Mouse (Mus musculus) stomach, embryonic 15.5 days (tissue): Measurements from ENCODE around the gene Rbpj. TPM values are rescaled to one million over a fixed set of nuclear protein-coding genes. Genes with fewer than 3 reads are reported as not detected.

ENCODE experiments used
- ATAC-seq: fragments of 200-750 bp; cut with Nextera tagmentation; 2 replicates; pipeline ENCODE4 v1.8.0; 2017; ENCODE audit warnings: low read depth, moderate number of reproducible peaks, moderate TSS enrichment; ENCODE audit not compliant: insufficient read depth, low FRiP score
- H3K27ac ChIP-seq: fragments of 300-500 bp; sonication (generic); 2 replicates; pipeline ENCODE4 v1.5.1; 2015; ENCODE audit warnings: mild to moderate bottlenecking, inconsistent platforms
- H3K27me3 ChIP-seq: fragments of 300-500 bp; sonication (generic); replicated peaks from 2 replicates; pipeline ENCODE4 v1.6.1; 2015; ENCODE audit warnings: inconsistent platforms
- H3K36me3 ChIP-seq: fragments of 300-500 bp; sonication (generic); 2 replicates; pipeline ENCODE4 v1.6.1; 2015; ENCODE audit warnings: inconsistent platforms
- H3K4me1 ChIP-seq: fragments of 300-500 bp; sonication (generic); 2 replicates; pipeline ENCODE4 v1.6.1; 2015; ENCODE audit warnings: inconsistent platforms
- H3K4me2 ChIP-seq: fragments of 300-500 bp; sonication (generic); 2 replicates; pipeline ENCODE4 v1.6.1; 2015; ENCODE audit warnings: mild to moderate bottlenecking, inconsistent platforms
- H3K4me3 ChIP-seq: fragments of 300-500 bp; sonication (generic); replicated peaks from 2 replicates; pipeline ENCODE4 v1.5.1; 2015; ENCODE audit warnings: inconsistent platforms
- H3K9ac ChIP-seq: fragments of 300-500 bp; sonication (generic); 2 replicates; pipeline ENCODE4 v1.6.1; 2015; ENCODE audit warnings: inconsistent platforms
- H3K9me3 ChIP-seq: fragments of 300-500 bp; sonication (generic); 2 replicates; pipeline ENCODE4 v1.6.1; 2016; ENCODE audit warnings: inconsistent platforms
- WGBS: fragments of 180-500 bp; shearing (Covaris S2); methylation state at CpG from one replicate; pipeline ENCODE4 v1.1.7; 2015; 5-methylcytosine and 5-hydroxymethylcytosine counted together
- polyA plus RNA-seq: library from polyadenylated mRNA; unstranded; fragments of >200 nt; fragmentation: Nextera tagmentation; extraction: Ambion mirVana; gene quantifications from 2 replicates; pipeline ENCODE4 v1.2.1, GENCODE M21; 2015

Gene Rbpj
- polyA plus RNA-seq, 1 experiment from 2014 or later, result 26.9 TPM

DNA sequence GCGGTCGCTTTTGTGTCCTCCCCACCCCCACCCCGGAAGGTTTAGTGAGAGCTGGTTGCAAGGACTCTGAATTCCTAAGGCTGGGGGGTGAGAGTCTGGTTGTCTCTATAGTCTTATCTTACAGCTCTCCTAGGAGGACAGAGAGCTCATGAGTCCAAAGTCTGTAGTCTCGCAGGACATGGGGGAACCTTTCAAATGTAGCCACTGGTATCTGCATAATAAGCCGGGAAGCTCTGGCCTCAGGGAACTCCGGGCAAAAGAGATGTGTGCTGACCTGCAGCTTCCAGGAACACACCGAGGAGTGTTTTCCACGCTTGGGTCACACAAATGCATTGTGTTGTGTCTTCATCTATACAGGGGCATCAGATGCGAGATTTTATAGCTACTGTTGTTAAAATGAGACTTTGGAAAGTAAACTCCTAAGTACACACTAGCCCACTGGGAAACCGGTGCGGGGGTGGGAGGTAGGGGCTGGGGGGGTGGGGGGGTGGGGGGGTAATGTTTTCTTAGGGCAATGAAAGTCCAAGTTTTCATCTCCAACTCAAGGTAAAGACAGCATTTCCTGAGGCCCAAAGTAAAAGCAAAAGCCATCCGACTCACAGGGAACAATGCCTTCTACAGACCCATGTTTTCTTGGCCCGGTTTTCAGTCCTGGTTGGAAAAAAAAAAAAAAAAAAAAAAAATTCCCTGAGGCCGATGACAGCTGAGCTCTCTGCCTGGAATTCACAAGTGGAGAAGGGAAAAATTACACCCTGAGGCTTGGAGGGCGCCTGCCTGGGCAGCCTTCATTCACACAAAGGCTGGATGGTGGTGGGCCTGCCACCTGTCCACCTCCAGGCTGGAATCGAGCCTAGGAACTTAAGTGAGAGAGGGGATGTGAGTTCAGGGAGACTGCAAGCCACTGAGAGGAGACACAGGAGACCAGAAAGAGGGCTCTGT is 4.5 kb downstream of the Rbpj start:
- H3K4me3 ChIP-seq, result no peak overlapping the region
- ATAC-seq, result 0 out of 2 replicates have a peak, but pooled peaks have one; percentile 8
- no peak overlapping the region for H3K9ac ChIP-seq
- no peaks in the 10 kb centered on the region for H3K36me3 ChIP-seq
- H3K4me1 ChIP-seq, result peaks cover 7% of the 10 kb centered on the region
- peak overlapping the region; percentile 35 for H3K4me2 ChIP-seq
- H3K27ac ChIP-seq, result no peak overlapping the region
- no peaks in the 10 kb centered on the region for H3K27me3 ChIP-seq
- WGBS, result 40% methylated on average over 16 of the region's 16 CpGs
- H3K9me3 ChIP-seq, result no peaks in the 10 kb centered on the region

DNA sequence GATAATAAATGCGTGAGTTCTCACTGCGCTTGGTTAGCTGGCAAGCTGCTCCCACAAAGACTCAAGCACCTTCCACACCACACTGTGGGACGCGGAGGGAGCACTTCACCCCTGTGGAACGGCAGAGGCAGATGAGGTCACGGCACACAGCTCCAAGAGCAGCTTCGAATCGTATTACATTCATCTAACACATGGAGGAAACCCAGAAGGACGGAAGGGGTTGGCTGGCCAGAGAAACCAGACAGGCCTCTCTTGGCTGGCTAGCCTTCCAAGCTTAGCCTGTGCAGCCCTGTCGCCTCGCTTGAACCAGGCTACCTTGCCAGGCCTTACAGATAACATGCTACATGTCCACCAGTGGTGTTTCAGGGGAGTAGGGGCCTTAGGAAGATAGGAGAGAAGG is 6.5 kb downstream of the Rbpj start:
- Histone ChIP-seq H3K9me3 (no peaks in the 10 kb centered on the region), H3K27me3 (no peaks in the 10 kb centered on the region), H3K36me3 (no peaks in the 10 kb centered on the region), H3K4me2 (no peak overlapping the region), H3K9ac (no peak overlapping the region), H3K4me1 (peaks cover 7% of the 10 kb centered on the region), H3K4me3 (no peak overlapping the region), H3K27ac (no peak overlapping the region)
- ATAC-seq, result no peak
- 76% methylated on average over 11 of the region's 11 CpGs for WGBS

DNA sequence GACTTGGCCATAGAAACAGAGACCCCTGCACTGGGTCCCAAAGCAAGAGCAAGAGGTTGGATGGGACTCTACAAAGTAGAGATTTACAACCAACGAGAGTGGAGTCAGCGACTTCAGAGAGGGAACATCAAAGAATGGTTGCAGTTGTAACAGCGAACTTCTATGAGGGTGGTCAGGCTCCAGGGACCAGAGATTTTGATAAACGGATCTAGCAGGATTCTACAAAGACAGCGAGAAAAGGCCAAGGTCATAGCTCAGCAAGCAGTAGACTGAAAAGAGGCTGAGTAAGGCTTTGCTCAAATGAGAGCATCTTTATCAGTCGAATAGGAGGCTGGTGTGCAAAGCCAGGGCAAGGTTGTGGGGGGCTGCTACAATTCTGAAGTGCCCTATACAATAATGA is 13.2 kb downstream of the Rbpj start:
- Histone ChIP-seq H3K36me3 (no peaks in the 10 kb centered on the region), H3K4me1 (no peaks in the 10 kb centered on the region)
- 70% methylated on average over 6 of the region's 6 CpGs for WGBS

DNA sequence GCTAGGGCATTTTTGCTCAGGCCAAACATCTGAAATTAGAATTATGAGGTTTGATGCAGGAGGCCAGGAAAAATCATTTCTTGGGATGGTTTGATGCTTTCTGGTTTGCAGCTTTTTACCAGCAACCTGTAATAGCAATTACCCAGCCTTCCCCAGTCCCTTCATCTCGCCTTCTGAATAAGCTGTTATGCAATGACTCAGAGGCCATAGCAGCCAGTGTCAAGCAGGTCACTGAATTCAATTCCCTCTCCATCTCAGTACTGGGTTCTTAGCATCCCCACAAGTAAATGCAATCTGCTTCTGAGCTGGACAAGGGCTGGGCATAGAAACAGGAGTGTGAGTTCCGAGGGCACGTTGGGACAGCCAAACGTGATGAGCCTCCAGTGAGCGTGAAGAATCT is 13.9 kb downstream of the Rbpj start:
- ATAC-seq, result no peak
- H3K4me2 ChIP-seq, result no peak overlapping the region
- WGBS, result 81% methylated on average over 5 of the region's 5 CpGs

More for the DNA sequence above, 13.2 kb downstream of the Rbpj start:
- Histone ChIP-seq H3K4me2 (no peak overlapping the region), H3K4me3 (no peak overlapping the region), H3K27me3 (no peaks in the 10 kb centered on the region), H3K27ac (no peak overlapping the region), H3K9ac (no peak overlapping the region), H3K9me3 (no peaks in the 10 kb centered on the region)
- no peak for ATAC-seq

DNA sequence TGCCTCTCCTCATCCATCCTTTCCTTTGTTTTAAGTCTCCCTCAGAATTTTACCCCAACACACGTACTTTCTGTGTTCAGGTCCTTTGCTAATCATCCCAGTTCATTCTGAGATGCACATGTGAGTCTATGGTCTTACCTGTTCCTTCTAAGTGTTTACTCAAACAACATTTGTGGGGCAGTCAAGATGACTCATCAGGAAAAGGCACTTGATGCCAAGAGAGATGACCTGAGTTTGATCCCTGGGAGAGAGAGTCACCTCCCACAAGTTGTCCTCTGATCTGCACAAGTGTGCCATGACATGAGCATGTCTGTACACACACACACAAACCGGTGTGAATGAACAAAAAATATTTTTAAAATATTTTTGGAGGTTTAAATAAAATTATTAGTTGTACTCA is 15.1 kb downstream of the Rbpj start:
- WGBS, result 76% methylated on average over 2 of the region's 2 CpGs
- H3K4me3 ChIP-seq, result no peak overlapping the region
- no peaks in the 10 kb centered on the region for H3K27me3 ChIP-seq
- no peaks in the 10 kb centered on the region for H3K4me1 ChIP-seq
- H3K9ac ChIP-seq, result no peak overlapping the region
- no peak overlapping the region for H3K27ac ChIP-seq
- no peak overlapping the region for H3K4me2 ChIP-seq
- no peaks in the 10 kb centered on the region for H3K9me3 ChIP-seq
- no peak for ATAC-seq
- no peaks in the 10 kb centered on the region for H3K36me3 ChIP-seq

More for the DNA sequence above, 13.9 kb downstream of the Rbpj start:
- Histone ChIP-seq H3K36me3 (no peaks in the 10 kb centered on the region), H3K9ac (no peak overlapping the region), H3K4me3 (no peak overlapping the region), H3K27me3 (no peaks in the 10 kb centered on the region), H3K9me3 (no peaks in the 10 kb centered on the region), H3K27ac (no peak overlapping the region), H3K4me1 (no peaks in the 10 kb centered on the region)

DNA sequence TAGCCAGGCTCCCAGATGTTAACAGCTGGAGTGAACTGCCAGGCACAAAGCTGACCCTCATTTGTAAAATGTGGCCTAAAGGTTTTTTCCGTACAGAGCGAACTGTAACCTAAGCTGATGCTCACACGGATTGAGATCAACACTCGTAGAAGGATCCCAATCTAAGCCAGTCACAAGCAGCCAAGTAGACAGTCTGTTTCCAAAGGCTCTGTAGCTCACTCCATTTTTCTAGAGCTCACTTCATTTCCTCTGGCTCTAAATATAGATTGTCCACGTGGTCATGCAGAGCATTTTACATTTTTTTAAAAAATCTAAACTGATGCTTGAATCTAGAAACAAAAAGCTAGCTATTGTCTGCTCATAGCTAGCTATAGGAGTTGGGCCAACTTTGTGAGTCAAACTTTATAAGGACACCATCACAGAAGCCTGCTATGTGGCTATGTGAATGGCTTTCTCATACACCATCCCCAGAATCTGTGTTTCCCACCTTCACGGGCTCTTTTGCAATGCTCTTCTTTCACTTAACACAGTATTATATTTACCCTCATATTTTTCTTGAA is 19.2 kb downstream of the Rbpj start:
- Histone ChIP-seq H3K36me3 (no peaks in the 10 kb centered on the region), H3K4me3 (no peak overlapping the region), H3K4me1 (no peaks in the 10 kb centered on the region), H3K27me3 (no peaks in the 10 kb centered on the region), H3K9me3 (no peaks in the 10 kb centered on the region), H3K27ac (no peak overlapping the region), H3K9ac (no peak overlapping the region), H3K4me2 (no peak overlapping the region)
- ATAC-seq, result no peak
- WGBS, result 67% methylated on average over 6 of the region's 6 CpGs

DNA sequence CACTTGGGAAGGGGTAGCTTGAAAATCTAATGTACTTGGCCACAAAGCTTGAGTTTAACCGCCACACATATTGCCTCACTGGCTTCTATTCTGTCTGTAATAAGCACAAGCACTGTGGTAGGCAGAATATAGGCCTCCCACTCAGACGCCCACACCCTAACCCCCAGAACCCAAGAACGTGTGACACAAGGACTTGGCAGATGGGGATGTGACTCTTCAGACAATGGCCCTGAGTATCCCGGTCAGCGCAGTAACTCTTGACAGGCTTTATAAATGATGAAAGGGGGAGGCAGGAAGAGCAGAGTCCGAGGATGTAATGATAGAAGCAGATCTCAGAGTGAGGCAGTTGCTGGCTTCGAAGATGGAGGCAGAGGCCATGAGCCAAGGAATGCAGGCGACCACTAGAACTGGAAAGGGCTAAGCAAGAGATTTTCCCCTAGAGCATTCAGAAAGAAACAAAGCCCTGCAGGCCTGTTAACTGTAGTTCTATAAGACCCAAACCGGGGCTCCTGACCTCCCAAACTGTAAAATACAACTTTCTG is 20.1 kb downstream of the Rbpj start:
- ATAC-seq, result no peak
- Histone ChIP-seq H3K27me3 (no peaks in the 10 kb centered on the region), H3K9ac (no peak overlapping the region), H3K4me1 (no peaks in the 10 kb centered on the region), H3K36me3 (no peaks in the 10 kb centered on the region), H3K4me2 (no peak overlapping the region), H3K4me3 (no peak overlapping the region), H3K9me3 (no peaks in the 10 kb centered on the region), H3K27ac (no peak overlapping the region)
- 61% methylated on average over 9 of the region's 9 CpGs for WGBS

DNA sequence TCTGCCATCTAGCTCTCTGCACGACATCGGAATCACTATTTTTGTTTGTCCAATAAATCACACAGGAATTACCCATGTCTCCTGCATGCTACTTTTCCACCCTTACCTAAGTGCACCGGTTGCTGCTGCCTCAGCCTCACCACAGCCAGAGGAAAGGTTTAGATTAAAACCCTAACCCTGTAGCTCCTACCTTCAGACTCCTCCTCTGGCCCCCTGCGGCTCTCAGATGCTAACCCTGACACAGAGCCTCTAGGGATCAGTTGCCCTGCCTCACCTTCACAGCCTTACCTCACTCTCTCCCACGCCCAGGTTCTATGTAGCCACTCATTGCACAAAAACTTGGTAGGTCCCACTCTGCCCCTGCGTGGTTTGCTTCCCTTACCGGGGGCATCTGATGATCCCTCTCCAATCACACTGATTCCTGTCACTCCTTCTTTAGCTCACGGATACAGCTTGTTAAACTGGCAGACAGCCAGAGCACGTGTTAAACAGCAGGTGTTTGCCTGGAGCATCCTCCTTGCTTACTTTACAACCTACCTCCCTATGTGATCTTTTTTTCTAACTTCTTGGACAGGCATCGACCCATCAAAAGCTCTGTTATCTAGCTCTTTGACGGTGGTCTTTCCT is 21.1 kb downstream of the Rbpj start:
- WGBS, result 38% methylated on average over 11 of the region's 11 CpGs
- no peak for ATAC-seq

DNA sequence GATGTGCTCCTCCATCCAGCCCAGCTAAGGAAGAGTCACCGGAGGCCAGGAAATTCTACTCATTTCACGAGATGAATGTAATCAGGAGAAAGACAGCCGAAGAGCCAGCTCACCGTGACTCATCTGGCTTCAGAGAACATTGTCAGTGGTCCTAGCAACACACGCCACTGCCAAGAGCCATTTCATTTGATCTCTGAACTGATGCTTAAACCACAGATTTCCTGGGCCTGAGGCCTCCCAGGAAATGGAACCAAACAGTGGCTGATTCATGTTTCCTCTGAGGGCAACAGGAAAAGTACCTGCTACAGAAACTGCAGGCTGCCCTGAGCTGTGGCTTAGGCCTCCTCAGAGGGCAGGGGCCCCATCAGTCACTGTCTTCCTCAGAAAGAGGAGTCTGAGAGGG is 24.7 kb downstream of the Rbpj start:
- Histone ChIP-seq H3K9ac (no peak overlapping the region), H3K36me3 (no peaks in the 10 kb centered on the region), H3K9me3 (no peaks in the 10 kb centered on the region), H3K27me3 (no peaks in the 10 kb centered on the region), H3K4me3 (no peak overlapping the region), H3K4me1 (no peaks in the 10 kb centered on the region), H3K27ac (no peak overlapping the region), H3K4me2 (no peak overlapping the region)
- 36% methylated on average over 5 of the region's 5 CpGs for WGBS
- ATAC-seq, result no peak

More for the DNA sequence above, 21.1 kb downstream of the Rbpj start:
- Histone ChIP-seq H3K27ac (no peak overlapping the region), H3K9ac (no peak overlapping the region), H3K9me3 (no peaks in the 10 kb centered on the region), H3K4me1 (no peaks in the 10 kb centered on the region), H3K27me3 (no peaks in the 10 kb centered on the region), H3K36me3 (no peaks in the 10 kb centered on the region), H3K4me2 (no peak overlapping the region), H3K4me3 (no peak overlapping the region)

DNA sequence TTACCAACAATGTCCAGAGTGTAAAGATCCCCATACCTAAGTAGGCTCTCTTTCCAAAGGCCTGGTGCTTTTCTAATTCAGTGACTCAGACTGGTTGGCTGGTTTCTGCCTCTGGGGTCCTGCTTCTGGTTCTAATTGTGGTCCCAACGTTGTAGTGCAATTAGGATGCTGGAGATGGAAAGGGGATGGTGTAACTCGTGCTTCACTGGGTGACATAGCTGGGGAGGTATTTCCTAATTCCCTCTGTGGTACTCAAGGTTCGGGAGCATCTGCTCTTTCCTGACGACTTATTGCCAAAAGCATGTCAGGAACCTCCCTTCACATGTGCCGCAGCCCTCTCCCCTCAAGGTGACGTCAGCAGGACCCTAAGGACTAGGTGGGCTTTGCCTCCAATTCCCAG is 27.8 kb downstream of the Rbpj start:
- Histone ChIP-seq H3K27ac (no peak overlapping the region), H3K4me1 (no peaks in the 10 kb centered on the region), H3K9ac (no peak overlapping the region), H3K4me2 (no peak overlapping the region), H3K9me3 (no peaks in the 10 kb centered on the region), H3K4me3 (no peak overlapping the region), H3K36me3 (no peaks in the 10 kb centered on the region), H3K27me3 (no peaks in the 10 kb centered on the region)
- no peak for ATAC-seq
- 64% methylated on average over 6 of the region's 6 CpGs for WGBS

DNA sequence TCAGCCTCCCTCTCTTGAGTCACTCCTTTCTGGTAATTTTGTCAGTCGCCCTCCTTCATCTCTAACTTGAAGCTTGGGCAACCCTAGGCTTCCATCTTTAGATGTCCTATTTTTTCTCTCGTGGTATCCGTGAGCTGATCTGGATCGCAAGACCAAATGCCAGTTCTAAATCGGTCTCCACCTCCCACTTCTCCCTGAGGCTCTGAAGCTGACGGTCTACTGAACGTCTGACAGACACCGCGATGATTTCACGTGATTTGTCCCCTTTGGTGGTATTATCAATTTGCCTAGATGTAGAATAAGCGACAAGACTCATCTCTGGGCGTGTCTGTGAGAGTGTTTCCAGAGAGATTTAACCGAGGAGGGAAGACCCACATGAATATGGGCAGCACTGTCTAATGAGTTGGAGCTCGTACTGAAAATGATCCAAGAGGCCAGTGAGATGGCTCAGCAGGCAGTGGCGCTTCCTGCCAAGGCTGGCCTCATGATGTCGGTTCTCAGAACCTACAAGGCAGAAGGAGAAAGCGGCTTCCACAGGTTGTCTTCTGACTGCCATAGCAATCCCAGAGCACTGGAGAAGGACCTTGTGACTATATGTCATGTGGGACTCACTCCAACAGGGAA is 28.7 kb downstream of the Rbpj start:
- Histone ChIP-seq H3K27ac (no peak overlapping the region), H3K4me2 (no peak overlapping the region), H3K27me3 (no peaks in the 10 kb centered on the region), H3K36me3 (no peaks in the 10 kb centered on the region), H3K9me3 (no peaks in the 10 kb centered on the region), H3K9ac (no peak overlapping the region), H3K4me1 (no peaks in the 10 kb centered on the region), H3K4me3 (no peak overlapping the region)
- no peak for ATAC-seq
- 92% methylated on average over 17 of the region's 17 CpGs for WGBS
